Mouse (Mus musculus) kidney, postnatal 10 days (tissue): ENCODE results near the gene Creb3l4.
"Not testable (repeated sequence)": the region's sequence is repeated elsewhere in the genome, so short reads cannot be mapped to it uniquely, and the experiment has no call there.

Experiments
- DNase-seq: peaks from one replicate; pipeline ENCODE4 v3.0.0; 2021; ENCODE audit warnings: mixed read lengths

The Creb3l4 gene

GRCm38 (mm10) chr3:90264687-90265033, 21.3 kb upstream of the Creb3l4 start:
- no peak for DNase-seq

- no peak for DNase-seq
Observed at GRCm38 (mm10) chr3:90263121-90263771, 19.9 kb upstream of the Creb3l4 start.

- DNase-seq: no peak
Observed at GRCm38 (mm10) chr3:90258521-90258920, 15.2 kb upstream of the Creb3l4 start.

GRCm38 (mm10) chr3:90256731-90257530, 13.6 kb upstream of the Creb3l4 start:
- DNase-seq: peak; percentile 56

- DNase-seq: no peak
Observed at GRCm38 (mm10) chr3:90255784-90256353, 12.6 kb upstream of the Creb3l4 start.

GRCm38 (mm10) chr3:90255194-90255565, 11.9 kb upstream of the Creb3l4 start:
- DNase-seq: no peak

GRCm38 (mm10) chr3:90254419-90255193, 11.3 kb upstream of the Creb3l4 start:
- peak; percentile 77 for DNase-seq

GRCm38 (mm10) chr3:90253653-90254418, 10.5 kb upstream of the Creb3l4 start, which contains the start of gene Crtc2:
Gene Crtc2, plus strand, starts transcription at chr3:90254163.
- peak; percentile 97 for DNase-seq

- DNase-seq: not testable (repeated sequence)
Observed at GRCm38 (mm10) chr3:90253174-90253573, 9.9 kb upstream of the Creb3l4 start.

GRCm38 (mm10) chr3:90252659-90253058, 9.3 kb upstream of the Creb3l4 start:
- not testable (repeated sequence) for DNase-seq

- not testable (repeated sequence) for DNase-seq
Observed at GRCm38 (mm10) chr3:90251731-90252226, 8.5 kb upstream of the Creb3l4 start.

GRCm38 (mm10) chr3:90250791-90251190, 7.5 kb upstream of the Creb3l4 start:
- DNase-seq: no peak

GRCm38 (mm10) chr3:90248746-90249100, 5.4 kb upstream of the Creb3l4 start:
- DNase-seq: peak; percentile 63

- peak; percentile 97 for DNase-seq
Observed at GRCm38 (mm10) chr3:90247960-90248745, 4.8 kb upstream of the Creb3l4 start, which contains the start of gene Slc39a1. Gene Slc39a1, plus strand, starts transcription at chr3:90248172.

- DNase-seq: no peak
Observed at GRCm38 (mm10) chr3:90247630-90247959, 4.3 kb upstream of the Creb3l4 start.

GRCm38 (mm10) chr3:90245406-90245805, 2.1 kb upstream of the Creb3l4 start:
- DNase-seq: no peak

GRCm38 (mm10) chr3:90241669-90242358, 1.5 kb downstream of the Creb3l4 start:
- no peak for DNase-seq

- no peak for DNase-seq
Observed at GRCm38 (mm10) chr3:90241251-90241650, 2.1 kb downstream of the Creb3l4 start.

GRCm38 (mm10) chr3:90231507-90232333, 11.6 kb downstream of the Creb3l4 start, which contains the start of gene Jtb:
Gene Jtb, plus strand, starts transcription at chr3:90231597.
- peak; percentile 95 for DNase-seq

- DNase-seq: no peak
Observed at GRCm38 (mm10) chr3:90231075-90231474, 12.2 kb downstream of the Creb3l4 start.
